Mouse (Mus musculus): ENCODE data around the gene Hecw1. TPM values are rescaled to one million over a fixed set of nuclear protein-coding genes. Genes with fewer than 3 reads are reported as not detected.

Gene Hecw1
- total RNA-seq (2023; ENCODE audit: inconsistent age), result not detected in 4 replicates

GRCm38 (mm10) chr13:14522906-14523269, at the start of gene Hecw1:
Gene Hecw1 (minus strand): TSS chr13:14523228.

Other genes with a start within 250 kb of the Hecw1 start
- 31.2 to 38.5 TPM (median 35.1 TPM) in 4 replicates for gene Mrpl32, start 89.9 kb upstream of the Hecw1 start, total RNA-seq (2023; ENCODE audit: inconsistent age)
- gene Psma2, start 90.0 kb upstream of the Hecw1 start, total RNA-seq (2023; ENCODE audit: inconsistent age), result 59.7 to 63.3 TPM (median 60.6 TPM) in 4 replicates
- 2.9 to 3.5 TPM (median 3.1 TPM) in 4 replicates for gene AW209491, start 106.9 kb upstream of the Hecw1 start, total RNA-seq (2023; ENCODE audit: inconsistent age)